Mouse (Mus musculus) kidney, adult 2 months (tissue): ENCODE results near the gene Six6.

Experiments
- CTCF ChIP-seq: fragments of 200-500 bp; conservative IDR thresholded peaks from 2 replicates; pipeline ENCODE4 v1.5.1; 2011; ENCODE audit warnings: low read depth, mild to moderate bottlenecking, control low read depth, low read length, moderate library complexity, mixed read lengths; ENCODE audit not compliant: insufficient read depth, insufficient read length
- POLR2A ChIP-seq: fragments of 200-500 bp; IDR thresholded peaks from one replicate; pipeline ENCODE4 v1.6.1; 2011; ENCODE audit warnings: low read depth, low read length, control low read depth

DNA sequence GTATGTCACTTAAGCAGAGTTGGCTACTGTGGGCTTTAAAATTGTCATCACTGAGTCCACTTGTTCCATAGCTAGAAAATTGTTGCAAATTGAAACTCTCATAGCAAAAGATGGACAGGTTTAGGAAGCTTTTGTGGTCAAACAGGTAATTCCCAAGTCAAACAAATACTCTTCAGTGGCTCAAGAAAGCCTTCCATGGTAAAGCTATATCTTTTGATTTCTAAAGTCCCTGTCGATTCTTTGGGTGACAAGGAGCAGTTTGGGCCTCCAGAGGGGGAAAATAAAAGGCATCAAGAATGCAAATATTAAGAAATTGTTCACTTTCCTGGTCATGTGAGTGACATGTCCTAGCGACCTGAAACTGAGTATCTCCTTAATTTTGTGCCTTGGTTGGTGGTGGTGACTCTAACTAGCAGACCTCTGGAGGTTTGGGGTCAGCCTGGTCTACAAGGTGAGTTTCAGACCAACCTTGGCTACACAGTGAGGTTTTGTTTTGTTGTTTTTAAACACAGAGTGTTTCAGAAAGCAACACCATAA is 4.0 kb downstream of the Six6 start:
- TF ChIP-seq CTCF, result no peak
- no peak for TF ChIP-seq POLR2A
